Mouse (Mus musculus) ovary, postnatal 36 days (tissue): ENCODE measurements around the gene Nfyc.

Experiments used
- DNase-seq: peaks from one replicate; pipeline ENCODE4 v3.0.0; 2022; ENCODE audit warnings: low spot score, mixed read lengths

Gene Nfyc

DNA sequence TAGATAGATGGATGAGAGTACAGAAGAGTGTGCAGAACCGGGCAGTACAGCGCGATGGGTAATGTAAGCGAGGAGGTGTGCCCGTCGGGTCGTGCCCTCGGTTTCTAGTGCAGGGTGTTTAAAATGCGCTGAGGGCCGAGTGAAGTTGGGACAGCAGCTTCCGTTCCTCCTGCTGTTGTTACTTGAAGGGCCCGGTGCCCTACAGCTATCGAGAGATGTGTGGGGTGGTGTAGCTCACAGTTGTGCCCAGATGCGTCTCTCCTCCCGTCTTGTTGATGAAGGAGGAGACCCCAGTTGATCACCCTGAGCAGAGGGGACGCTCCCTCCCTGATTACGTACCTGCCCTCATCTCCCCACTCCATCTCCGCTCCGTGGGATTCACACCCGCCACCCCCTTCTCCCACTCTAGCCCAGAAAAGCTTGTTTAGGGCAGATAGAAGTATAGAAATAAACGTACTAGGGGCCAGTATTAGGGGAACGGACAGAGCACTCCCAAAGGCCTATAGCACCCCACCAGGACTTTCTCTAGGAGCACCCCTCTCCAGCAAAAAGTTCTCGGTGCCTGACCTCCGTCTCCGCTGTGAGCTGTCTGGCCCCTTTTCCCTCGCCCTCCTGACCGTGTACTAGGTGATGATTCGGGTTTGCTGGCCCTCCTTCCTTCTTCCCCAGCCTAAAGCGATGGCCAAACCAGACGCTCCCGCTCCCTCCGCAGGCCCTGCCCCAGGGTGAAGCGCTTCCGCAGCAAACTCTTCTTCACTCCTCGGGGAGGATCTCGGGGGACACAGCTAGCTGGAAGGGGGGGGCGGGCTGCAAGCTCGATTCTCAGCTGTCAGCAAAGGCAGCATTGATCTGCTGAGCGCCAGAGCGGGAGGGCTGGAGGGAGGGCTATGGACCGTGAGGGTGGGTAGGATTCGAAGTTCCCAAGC is 83.2 kb downstream of the Nfyc start, which contains the start of gene Kcnq4:
TSS of gene Kcnq4 (minus strand) at position 672 of the 926 bp plus-strand sequence.
- no peak for DNase-seq

- peak; percentile 41 for DNase-seq
Observed at GRCm38 (mm10) chr4:120747243-120747792, 84.1 kb downstream of the Nfyc start.

DNA sequence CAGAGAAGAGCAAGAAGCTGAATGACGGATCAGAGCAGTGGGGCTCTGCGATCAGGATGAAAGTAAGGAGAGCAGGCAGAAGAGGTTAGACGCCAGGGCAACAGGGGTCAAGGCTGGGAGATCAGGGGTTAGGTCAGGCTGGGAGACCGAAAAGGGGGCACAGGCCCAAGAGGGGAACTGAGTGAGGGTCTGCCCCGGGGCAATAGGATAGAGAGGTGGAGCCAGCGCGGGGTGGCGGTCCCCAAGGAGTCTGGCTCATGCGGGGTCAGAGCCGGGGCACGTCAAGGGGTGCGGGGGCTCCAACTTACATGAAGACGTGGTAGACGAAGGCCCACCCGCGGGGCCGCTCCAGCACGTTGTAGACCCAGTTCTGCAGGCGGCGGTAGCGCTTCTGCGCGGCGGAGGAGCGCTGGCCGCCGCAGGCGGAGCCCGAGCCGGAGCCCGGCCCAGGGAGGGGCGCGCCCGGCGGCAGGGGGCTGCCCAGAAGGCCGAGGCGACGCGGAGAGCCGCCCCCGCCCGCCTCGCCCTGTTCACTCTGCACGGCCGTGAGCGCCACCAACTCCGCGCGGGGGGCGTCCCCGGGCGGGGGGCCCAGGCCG is 84.7 kb downstream of the Nfyc start:
- peak; percentile 40 for DNase-seq

- DNase-seq, result no peak
Observed at GRCm38 (mm10) chr4:120745731-120746551, 85.4 kb downstream of the Nfyc start.

GRCm38 (mm10) chr4:120743636-120744035 is 87.7 kb downstream of the Nfyc start:
- DNase-seq, result no peak

DNA sequence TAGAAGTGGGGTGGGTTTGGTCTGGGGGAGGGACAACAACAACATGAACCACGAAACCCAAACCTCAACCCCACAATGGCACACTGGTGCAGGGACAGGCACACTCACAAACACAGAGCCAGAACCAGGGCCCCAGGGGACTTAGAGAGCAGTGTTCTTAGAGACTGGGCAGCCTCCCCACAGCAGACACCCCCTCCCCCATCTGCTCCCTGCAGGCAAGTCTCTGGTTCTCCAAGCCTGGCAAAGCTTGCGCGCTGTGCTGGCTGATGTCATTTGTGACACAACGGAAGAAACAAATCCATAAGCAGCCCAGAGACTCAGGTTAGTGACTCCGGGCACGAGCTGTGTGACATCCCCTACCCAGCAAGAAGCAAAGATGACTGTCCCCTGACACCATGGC is 90.1 kb downstream of the Nfyc start:
- DNase-seq, result no peak

DNA sequence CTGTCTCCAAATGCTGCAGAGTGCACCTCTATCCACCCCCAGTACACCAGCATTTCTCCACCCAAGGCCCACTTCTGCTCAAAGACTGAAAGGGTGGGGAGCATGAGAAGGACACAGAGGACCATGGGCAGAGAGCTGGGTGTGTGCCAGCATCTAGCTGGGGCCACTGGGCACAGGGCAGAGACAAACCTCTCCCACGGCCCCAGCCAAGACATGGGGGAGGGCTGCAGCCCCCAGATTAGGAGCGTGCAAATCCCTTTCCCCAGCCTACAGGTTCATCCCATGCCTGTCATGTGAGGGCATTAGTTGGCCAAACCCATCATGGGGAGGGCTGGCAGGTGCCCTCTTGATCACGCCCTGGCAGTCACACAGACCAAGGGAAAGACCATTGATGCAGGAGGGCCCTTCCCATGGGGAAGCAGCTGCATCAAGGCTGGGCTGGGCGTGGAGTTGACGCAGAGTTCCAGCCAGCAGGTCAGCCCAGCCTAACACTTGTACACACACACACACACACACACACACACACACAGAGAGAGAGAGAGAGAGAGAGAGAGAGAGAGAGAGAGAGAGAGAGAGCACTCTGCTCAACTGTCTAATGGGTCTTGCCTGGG is 97.3 kb downstream of the Nfyc start:
- DNase-seq, result no peak

DNA sequence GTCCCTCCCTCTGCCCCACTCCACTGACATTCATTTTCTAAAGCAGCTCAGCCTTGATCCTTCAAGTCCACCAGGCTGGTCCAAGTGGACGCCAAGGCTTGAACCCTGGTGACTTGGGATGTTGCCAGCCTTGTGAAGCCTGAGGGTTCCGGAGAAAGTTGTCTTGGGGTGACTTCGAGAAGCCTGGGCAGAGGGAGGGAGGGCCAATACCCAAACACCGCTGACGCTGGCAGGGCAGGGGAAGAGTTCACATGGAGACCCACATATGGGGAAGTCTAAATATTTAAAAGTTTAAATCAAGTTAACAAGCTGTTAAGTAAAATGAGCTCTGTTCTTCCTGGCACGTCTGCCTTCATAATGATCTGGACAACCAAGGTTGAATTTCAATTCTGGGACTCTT is 98.6 kb downstream of the Nfyc start:
- DNase-seq, result no peak

DNA sequence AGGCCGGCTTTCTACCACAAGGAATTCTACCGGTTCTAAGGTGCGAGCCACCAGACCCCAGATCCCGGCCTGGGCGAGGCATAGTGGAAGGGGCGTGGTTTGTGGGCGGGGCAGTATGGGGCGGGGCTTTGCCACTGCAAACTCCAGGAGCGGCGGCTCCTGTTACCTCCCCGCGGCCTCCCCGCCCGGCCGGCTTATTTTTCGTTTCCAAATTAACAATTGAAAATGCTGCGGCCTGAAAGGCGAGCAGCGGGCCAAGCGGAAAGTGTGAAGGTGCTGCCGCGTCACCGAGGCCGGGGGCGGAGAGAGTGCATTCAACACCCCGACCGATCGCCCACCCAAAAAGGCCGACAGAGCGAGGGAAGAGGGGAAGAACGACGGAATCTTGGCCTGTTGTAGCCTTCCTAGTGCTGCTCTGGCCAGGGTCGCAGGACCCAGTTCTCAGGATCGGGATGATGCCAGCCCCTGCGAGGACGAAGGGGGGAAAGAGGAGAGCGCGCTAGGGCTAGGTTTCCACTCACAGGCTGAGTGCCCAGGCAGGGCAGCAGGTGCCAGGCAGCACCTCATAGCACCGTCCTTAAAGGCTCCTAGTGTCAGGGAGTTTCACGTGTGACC is 100.2 kb downstream of the Nfyc start:
- peak; percentile 73 for DNase-seq

- DNase-seq, result no peak
Observed at GRCm38 (mm10) chr4:120730574-120730973, 100.8 kb downstream of the Nfyc start.

- DNase-seq, result no peak
Observed at GRCm38 (mm10) chr4:120730146-120730545, 101.2 kb downstream of the Nfyc start.

- DNase-seq, result no peak
Observed at GRCm38 (mm10) chr4:120729441-120729840, 101.9 kb downstream of the Nfyc start.

DNA sequence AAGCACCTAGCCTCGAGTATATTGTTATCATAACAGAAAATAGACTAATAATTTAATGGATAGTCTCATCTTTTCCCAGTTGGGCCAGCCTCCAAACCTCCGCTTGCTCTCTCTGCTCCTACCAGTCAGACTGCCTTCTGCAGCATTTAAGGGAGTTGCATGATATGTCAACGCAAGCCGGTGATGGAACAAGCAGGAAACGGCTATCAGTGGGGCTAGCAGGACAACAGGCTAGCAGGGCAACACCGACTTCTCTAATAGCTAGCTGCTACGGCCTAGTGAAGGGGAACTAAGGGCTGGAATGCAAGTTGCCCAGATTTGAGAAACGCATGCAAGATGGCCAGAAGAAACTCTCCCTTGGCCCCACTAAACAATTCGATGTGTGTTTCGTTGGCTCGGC is 103.5 kb downstream of the Nfyc start:
- no peak for DNase-seq

GRCm38 (mm10) chr4:120726174-120726573 is 105.2 kb downstream of the Nfyc start:
- DNase-seq, result no peak

GRCm38 (mm10) chr4:120725516-120726090 is 105.8 kb downstream of the Nfyc start:
- peak; percentile 44 for DNase-seq

DNA sequence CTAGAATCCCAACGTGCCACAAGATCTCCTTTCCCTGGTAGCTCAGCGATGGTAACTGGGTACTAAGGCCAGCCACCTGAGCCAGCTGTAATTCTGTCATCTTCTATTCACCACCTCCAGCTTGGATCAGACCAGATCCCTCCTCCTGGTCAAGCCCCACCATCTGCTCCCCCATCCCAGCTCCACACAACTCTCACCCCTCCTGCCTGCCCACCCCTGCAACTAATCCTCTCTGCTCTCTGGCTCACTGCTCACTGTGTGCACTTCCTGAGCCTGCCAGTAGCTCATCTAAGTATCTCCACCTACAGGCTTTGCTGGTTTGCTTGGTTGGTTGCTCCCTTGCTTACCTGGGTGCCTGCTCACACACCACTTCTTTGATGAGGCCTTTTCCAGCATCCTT is 109.8 kb downstream of the Nfyc start:
- no peak for DNase-seq

GRCm38 (mm10) chr4:120719152-120719551 is 112.2 kb downstream of the Nfyc start:
- no peak for DNase-seq

DNA sequence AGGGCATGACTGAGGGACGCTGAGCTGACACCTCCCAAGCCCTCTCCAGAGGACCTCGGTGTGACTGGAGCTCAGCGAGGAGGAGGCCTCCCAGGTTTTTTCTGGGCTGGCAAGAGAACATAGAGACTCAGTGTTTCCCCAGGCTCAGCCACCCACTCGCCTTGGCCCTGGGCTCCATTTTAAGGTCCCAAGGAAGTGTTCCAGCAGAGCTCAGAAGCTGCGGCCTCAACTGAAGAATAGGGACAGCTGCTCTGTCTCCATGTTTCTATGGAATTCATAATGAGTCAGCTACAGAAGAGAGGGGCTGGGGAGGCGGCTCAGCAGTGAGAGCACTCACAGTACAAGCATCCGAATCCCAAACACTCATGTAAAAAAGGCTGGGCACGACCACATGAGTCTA is 113.8 kb downstream of the Nfyc start:
- no peak for DNase-seq

- DNase-seq, result no peak
Observed at GRCm38 (mm10) chr4:120716765-120717164, 114.6 kb downstream of the Nfyc start.

DNA sequence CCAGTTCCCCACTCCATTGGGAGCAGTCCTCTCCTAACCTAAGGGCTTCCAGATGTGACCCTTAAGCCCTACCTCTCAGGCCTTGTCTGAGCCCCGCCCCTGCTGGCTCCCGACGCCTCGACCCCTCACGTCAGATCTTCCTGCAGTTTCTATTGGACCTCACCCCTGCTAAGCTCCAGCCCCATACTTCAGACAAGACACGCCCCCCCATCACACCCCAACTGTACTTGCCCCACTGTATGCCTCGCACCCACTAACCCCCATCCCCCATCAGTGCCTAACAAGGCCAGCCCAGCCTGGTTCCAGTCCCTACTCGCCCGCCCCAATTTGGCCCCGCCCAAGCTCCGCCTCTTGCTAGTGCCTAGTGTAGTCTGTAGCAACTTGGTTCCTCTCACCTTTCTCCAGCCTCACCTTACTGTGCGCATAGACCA is 115.2 kb downstream of the Nfyc start:
- peak; percentile 64 for DNase-seq
